Mouse (Mus musculus): ENCODE results near the gene St14. TPM values are rescaled to one million over a fixed set of nuclear protein-coding genes. Genes with fewer than 3 reads are reported as not detected.

The St14 gene
- polyA plus RNA-seq, 1 experiment from 2014 or later, result 2.7 TPM

GRCm38 (mm10) chr9:31092111-31092832 is 39.4 kb downstream of the St14 start:
- ATAC-seq (replicated peaks; ENCODE audit: low FRiP score) (no peak), DNase-seq (ENCODE audit: low spot score) (peak; percentile 24)
- H3K4me2 ChIP-seq (ENCODE audit: low read depth, low read length, severe bottlenecking), result no peak overlapping the region
- no peak overlapping the region for H3K27ac ChIP-seq (ENCODE audit: low read depth, low read length)
- no peak overlapping the region for H3K4me3 ChIP-seq (ENCODE audit: low read depth, low read length)
- no peaks in the 10 kb centered on the region for H3K4me1 ChIP-seq (replicated peaks; ENCODE audit: control insufficient read depth, insufficient read depth, low read length)
- H3K36me3 ChIP-seq (ENCODE audit: control insufficient read depth, insufficient read depth, low read length), result no peaks in the 10 kb centered on the region
- no peaks in the 10 kb centered on the region for H3K9me3 ChIP-seq (ENCODE audit: control insufficient read depth, low read length)
- no peaks in the 10 kb centered on the region for H3K27me3 ChIP-seq (ENCODE audit: control insufficient read depth, insufficient read depth, low read length)
- no peak overlapping the region for H3K9ac ChIP-seq (ENCODE audit: low read length)
- WGBS, result 93% methylated on average over 18 of the region's 18 CpGs

- WGBS, result 95% methylated on average over 10 of the region's 10 CpGs
- DNase-seq (ENCODE audit: low spot score), result peak; percentile 20
- Histone ChIP-seq H3K4me2 (ENCODE audit: low read depth, low read length, severe bottlenecking) (no peak overlapping the region), H3K4me3 (ENCODE audit: low read depth, low read length) (no peak overlapping the region), H3K27me3 (ENCODE audit: control insufficient read depth, insufficient read depth, low read length) (no peaks in the 10 kb centered on the region), H3K9me3 (ENCODE audit: control insufficient read depth, low read length) (no peaks in the 10 kb centered on the region), H3K36me3 (ENCODE audit: control insufficient read depth, insufficient read depth, low read length) (no peaks in the 10 kb centered on the region), H3K9ac (ENCODE audit: low read length) (no peak overlapping the region), H3K27ac (ENCODE audit: low read depth, low read length) (no peak overlapping the region), H3K4me1 (replicated peaks; ENCODE audit: control insufficient read depth, insufficient read depth, low read length) (no peaks in the 10 kb centered on the region)
- no peak for ATAC-seq (replicated peaks; ENCODE audit: low FRiP score)
Observed at GRCm38 (mm10) chr9:31091162-31091581, 40.5 kb downstream of the St14 start.

- no peak for ATAC-seq (replicated peaks; ENCODE audit: low FRiP score)
- Histone ChIP-seq H3K27me3 (ENCODE audit: control insufficient read depth, insufficient read depth, low read length) (no peaks in the 10 kb centered on the region), H3K36me3 (ENCODE audit: control insufficient read depth, insufficient read depth, low read length) (no peaks in the 10 kb centered on the region), H3K4me3 (ENCODE audit: low read depth, low read length) (no peak overlapping the region), H3K4me1 (replicated peaks; ENCODE audit: control insufficient read depth, insufficient read depth, low read length) (no peaks in the 10 kb centered on the region), H3K27ac (ENCODE audit: low read depth, low read length) (no peak overlapping the region), H3K9me3 (ENCODE audit: control insufficient read depth, low read length) (no peaks in the 10 kb centered on the region), H3K4me2 (ENCODE audit: low read depth, low read length, severe bottlenecking) (no peak overlapping the region), H3K9ac (ENCODE audit: low read length) (no peak overlapping the region)
- 81% methylated on average over 27 of the region's 29 CpGs for WGBS
- DNase-seq (ENCODE audit: low spot score), result no peak
Observed at GRCm38 (mm10) chr9:31090081-31091023, 41.3 kb downstream of the St14 start.

- no peaks in the 10 kb centered on the region for H3K4me1 ChIP-seq (replicated peaks; ENCODE audit: control insufficient read depth, insufficient read depth, low read length)
- H3K27me3 ChIP-seq (ENCODE audit: control insufficient read depth, insufficient read depth, low read length), result no peaks in the 10 kb centered on the region
- ATAC-seq (replicated peaks; ENCODE audit: low FRiP score) (no peak), DNase-seq (ENCODE audit: low spot score) (no peak)
- WGBS, result 85% methylated on average over 9 of the region's 9 CpGs
- H3K4me2 ChIP-seq (ENCODE audit: low read depth, low read length, severe bottlenecking), result no peak overlapping the region
- H3K27ac ChIP-seq (ENCODE audit: low read depth, low read length), result no peak overlapping the region
- no peak overlapping the region for H3K4me3 ChIP-seq (ENCODE audit: low read depth, low read length)
- no peaks in the 10 kb centered on the region for H3K9me3 ChIP-seq (ENCODE audit: control insufficient read depth, low read length)
- H3K36me3 ChIP-seq (ENCODE audit: control insufficient read depth, insufficient read depth, low read length), result no peaks in the 10 kb centered on the region
- no peak overlapping the region for H3K9ac ChIP-seq (ENCODE audit: low read length)
Observed at GRCm38 (mm10) chr9:31089541-31089940, 42.1 kb downstream of the St14 start.

- 83% methylated on average over 4 of the region's 4 CpGs for WGBS
- H3K27me3 ChIP-seq (ENCODE audit: control insufficient read depth, insufficient read depth, low read length), result no peaks in the 10 kb centered on the region
- no peak for ATAC-seq (replicated peaks; ENCODE audit: low FRiP score)
- H3K4me1 ChIP-seq (replicated peaks; ENCODE audit: control insufficient read depth, insufficient read depth, low read length), result no peaks in the 10 kb centered on the region
- H3K36me3 ChIP-seq (ENCODE audit: control insufficient read depth, insufficient read depth, low read length), result no peaks in the 10 kb centered on the region
- no peaks in the 10 kb centered on the region for H3K9me3 ChIP-seq (ENCODE audit: control insufficient read depth, low read length)
- H3K4me2 ChIP-seq (ENCODE audit: low read depth, low read length, severe bottlenecking), result no peak overlapping the region
- no peak overlapping the region for H3K27ac ChIP-seq (ENCODE audit: low read depth, low read length)
- no peak for DNase-seq (ENCODE audit: low spot score)
- no peak overlapping the region for H3K4me3 ChIP-seq (ENCODE audit: low read depth, low read length)
- H3K9ac ChIP-seq (ENCODE audit: low read length), result no peak overlapping the region
Observed at GRCm38 (mm10) chr9:31088883-31089282, 42.8 kb downstream of the St14 start.

- no peaks in the 10 kb centered on the region for H3K4me1 ChIP-seq (replicated peaks; ENCODE audit: control insufficient read depth, insufficient read depth, low read length)
- H3K9ac ChIP-seq (ENCODE audit: low read length), result no peak overlapping the region
- H3K36me3 ChIP-seq (ENCODE audit: control insufficient read depth, insufficient read depth, low read length), result no peaks in the 10 kb centered on the region
- H3K27ac ChIP-seq (ENCODE audit: low read depth, low read length), result no peak overlapping the region
- H3K4me3 ChIP-seq (ENCODE audit: low read depth, low read length), result no peak overlapping the region
- H3K27me3 ChIP-seq (ENCODE audit: control insufficient read depth, insufficient read depth, low read length), result no peaks in the 10 kb centered on the region
- no peak overlapping the region for H3K4me2 ChIP-seq (ENCODE audit: low read depth, low read length, severe bottlenecking)
- no peak for ATAC-seq (replicated peaks; ENCODE audit: low FRiP score)
- WGBS, result 75% methylated on average over 3 of the region's 3 CpGs
- H3K9me3 ChIP-seq (ENCODE audit: control insufficient read depth, low read length), result no peaks in the 10 kb centered on the region
- DNase-seq (ENCODE audit: low spot score), result no peak
Observed at GRCm38 (mm10) chr9:31088116-31088515, 43.5 kb downstream of the St14 start.

GRCm38 (mm10) chr9:31087466-31087865 is 44.2 kb downstream of the St14 start:
- WGBS, result 74% methylated on average over 4 of the region's 4 CpGs
- Histone ChIP-seq H3K27me3 (ENCODE audit: control insufficient read depth, insufficient read depth, low read length) (no peaks in the 10 kb centered on the region), H3K27ac (ENCODE audit: low read depth, low read length) (no peak overlapping the region), H3K4me1 (replicated peaks; ENCODE audit: control insufficient read depth, insufficient read depth, low read length) (no peaks in the 10 kb centered on the region), H3K4me3 (ENCODE audit: low read depth, low read length) (no peak overlapping the region), H3K9me3 (ENCODE audit: control insufficient read depth, low read length) (no peaks in the 10 kb centered on the region), H3K9ac (ENCODE audit: low read length) (no peak overlapping the region), H3K4me2 (ENCODE audit: low read depth, low read length, severe bottlenecking) (no peak overlapping the region), H3K36me3 (ENCODE audit: control insufficient read depth, insufficient read depth, low read length) (no peaks in the 10 kb centered on the region)
- DNase-seq (ENCODE audit: low spot score) (no peak), ATAC-seq (replicated peaks; ENCODE audit: low FRiP score) (no peak)

- 82% methylated on average over 7 of the region's 7 CpGs for WGBS
Observed at GRCm38 (mm10) chr9:31086754-31087145, 44.9 kb downstream of the St14 start.

More at GRCm38 (mm10) chr9:31086754-31087145, 44.9 kb downstream of the St14 start:
- Histone ChIP-seq H3K9me3 (ENCODE audit: control insufficient read depth, low read length) (no peaks in the 10 kb centered on the region), H3K27ac (ENCODE audit: low read depth, low read length) (no peak overlapping the region), H3K9ac (ENCODE audit: low read length) (no peak overlapping the region), H3K4me2 (ENCODE audit: low read depth, low read length, severe bottlenecking) (no peak overlapping the region), H3K27me3 (ENCODE audit: control insufficient read depth, insufficient read depth, low read length) (no peaks in the 10 kb centered on the region), H3K36me3 (ENCODE audit: control insufficient read depth, insufficient read depth, low read length) (no peaks in the 10 kb centered on the region), H3K4me3 (ENCODE audit: low read depth, low read length) (no peak overlapping the region), H3K4me1 (replicated peaks; ENCODE audit: control insufficient read depth, insufficient read depth, low read length) (no peaks in the 10 kb centered on the region)
- ATAC-seq (replicated peaks; ENCODE audit: low FRiP score) (no peak), DNase-seq (ENCODE audit: low spot score) (no peak)
